Mouse (Mus musculus) lung, postnatal 36 days (tissue): ENCODE data around the gene Dgcr8.

Experiments
- DNase-seq: peaks from one replicate; pipeline ENCODE4 v3.0.0; 2022; ENCODE audit warnings: mixed read lengths

Dgcr8 gene

DNA sequence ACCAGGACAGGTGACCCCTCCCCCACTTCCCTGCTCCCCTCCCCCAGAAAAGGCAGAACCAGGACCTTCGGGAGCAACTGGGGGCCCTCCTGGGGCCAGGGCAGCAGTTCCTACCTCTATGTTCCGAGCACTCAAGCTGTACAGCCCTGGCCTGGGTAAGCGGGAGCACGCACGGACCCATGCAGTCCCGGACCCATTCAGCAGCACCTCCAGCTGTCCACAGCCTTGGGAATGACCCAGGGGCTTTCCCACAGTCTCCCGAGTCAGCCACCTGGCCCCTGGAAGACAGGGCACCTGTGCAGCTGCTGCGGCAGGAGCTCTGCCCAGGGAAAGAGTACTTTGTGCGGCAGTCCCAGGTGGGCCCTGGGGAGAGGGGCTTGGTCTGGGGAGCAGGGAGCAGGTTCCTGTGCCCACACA is 70.5 kb downstream of the Dgcr8 start:
- no peak for DNase-seq

DNA sequence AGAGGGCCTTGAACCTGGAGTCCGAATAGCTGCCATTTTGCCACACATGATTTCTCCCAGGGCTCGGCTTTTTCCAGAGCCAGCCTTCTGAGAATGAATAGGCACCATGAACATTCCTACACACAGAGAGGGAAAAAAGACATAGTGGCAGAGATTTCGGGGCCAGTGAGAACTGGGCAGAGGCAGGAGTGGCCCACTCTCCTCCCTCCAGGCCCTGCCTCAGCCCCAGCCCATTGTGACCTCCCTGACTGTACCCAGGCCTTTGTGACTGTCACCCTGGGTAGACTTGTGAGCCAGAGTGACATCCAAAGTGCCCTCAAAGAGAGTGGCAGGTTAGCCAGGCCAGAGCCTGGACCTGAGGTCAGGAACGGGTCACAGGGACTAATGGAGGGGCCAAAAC is 71.5 kb downstream of the Dgcr8 start, which contains the start of gene Ccdc188:
Gene Ccdc188, plus strand, starts transcription at position 301 of the 400 bp plus-strand sequence.
- no peak for DNase-seq

DNA sequence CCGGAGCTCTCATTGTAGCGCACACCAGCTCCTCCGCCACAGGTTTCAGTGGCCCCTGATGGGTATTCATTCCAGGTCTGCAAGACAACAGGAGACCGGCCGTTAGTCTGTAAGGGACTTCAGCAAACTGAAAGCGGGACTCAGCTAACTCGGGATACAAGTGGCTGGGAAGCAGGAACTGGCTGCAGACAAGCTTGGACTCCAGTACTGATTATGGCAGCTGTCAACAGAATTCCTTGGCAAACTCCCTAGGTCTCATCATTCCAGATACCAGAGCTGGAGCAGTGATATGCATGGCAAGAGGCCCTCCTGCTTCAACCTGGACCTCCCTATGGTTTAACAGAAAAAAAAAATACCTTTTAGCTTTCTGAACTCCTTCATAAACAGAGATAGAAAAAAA is 74.2 kb downstream of the Dgcr8 start:
- peak; percentile 18 for DNase-seq

DNA sequence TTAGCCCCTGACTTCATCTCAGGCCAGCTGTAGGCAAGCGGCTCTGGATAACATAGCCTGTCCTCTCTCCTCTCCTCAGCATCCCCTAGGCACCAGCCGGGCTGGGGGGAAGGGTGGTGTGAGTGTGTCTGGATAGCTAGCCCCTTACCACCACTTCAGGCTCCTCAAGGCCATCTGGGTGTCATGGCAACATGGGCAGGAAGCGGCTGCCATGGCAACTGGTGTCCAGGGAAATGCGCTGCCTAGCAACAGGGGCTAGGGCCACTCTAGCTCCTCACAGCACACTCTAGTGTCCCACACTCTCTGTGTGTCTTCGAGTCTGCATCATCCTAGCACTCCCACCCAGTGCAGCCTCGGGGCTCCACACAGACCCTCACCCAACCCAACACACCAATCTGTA is 75.4 kb downstream of the Dgcr8 start:
- no peak for DNase-seq

DNA sequence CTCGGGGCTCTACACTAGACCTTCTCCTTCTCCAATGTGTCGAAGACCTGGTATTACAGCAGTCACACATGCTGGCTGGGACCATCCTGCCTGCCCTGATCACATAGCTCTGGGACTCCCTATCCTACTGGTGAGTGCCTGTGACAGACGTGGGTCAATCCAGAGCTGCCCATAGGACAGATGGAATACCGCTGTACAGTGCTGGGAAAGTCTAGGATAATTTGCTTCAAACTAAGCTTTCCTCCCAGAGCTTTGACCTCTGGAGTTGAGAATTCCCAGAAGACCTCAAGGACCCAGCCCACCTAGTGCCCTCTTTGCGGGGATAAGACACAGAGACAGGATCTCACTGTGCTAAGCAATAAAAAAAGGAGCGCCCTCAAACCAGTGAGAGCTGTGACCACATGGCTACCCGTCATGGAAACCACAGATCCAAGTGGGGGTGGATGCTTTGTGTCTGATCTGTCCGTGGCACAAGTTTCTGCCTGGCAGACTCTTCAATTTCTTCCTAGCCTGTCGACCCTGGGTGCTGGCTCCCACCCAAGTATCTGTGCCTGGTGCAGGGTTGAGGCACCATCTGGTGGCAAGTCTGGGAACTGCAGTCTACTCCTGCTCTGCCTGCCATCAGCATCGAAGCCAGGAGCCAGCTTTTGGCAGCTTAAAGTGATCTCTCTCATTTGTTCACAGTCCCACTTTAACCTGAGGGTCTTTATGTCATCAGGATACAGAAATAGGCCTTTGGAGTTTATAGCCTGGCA is 77.5 kb downstream of the Dgcr8 start:
- DNase-seq = peak; percentile 89

DNA sequence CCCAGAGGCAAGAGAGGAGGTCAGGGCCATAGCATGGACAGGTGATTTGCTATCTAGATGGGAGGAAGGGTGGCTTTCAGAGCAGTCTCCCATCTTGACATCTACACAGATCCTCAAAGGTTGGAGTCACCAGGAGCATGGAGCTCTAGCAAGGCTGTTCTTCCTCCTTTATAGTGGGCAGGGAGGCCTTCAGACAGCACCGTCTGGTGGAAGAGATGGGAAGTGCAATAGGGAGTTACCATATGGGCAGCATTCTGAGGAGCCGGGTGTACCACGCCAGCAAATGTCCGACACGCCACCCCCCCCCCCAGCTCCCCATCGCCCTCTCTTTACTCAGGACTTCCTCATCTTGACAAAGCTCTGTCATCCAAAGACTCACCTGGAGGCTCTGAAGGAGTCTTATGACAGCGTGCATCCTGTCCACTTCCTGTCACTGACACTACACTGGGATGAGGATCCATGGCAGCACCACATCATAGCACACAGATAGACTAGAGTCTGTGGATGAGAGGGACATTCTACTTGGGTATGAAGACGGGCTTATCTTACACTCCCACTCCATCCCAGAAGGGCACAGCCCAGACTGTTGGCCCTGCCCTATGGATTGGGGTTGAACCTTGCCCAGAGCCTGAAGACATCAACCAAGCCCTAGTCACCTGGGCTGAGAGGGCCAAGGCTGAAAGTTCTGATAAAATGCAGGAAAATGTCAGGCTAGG is 78.2 kb downstream of the Dgcr8 start:
- DNase-seq = peak; percentile 82
